Mouse (Mus musculus): Measurements from ENCODE around the gene Hdc. TPM values are rescaled to one million over a fixed set of nuclear protein-coding genes. Genes with fewer than 3 reads are reported as not detected.

Gene Hdc
- polyA plus RNA-seq, 1 experiment from 2014 or later = 1.6 TPM

DNA sequence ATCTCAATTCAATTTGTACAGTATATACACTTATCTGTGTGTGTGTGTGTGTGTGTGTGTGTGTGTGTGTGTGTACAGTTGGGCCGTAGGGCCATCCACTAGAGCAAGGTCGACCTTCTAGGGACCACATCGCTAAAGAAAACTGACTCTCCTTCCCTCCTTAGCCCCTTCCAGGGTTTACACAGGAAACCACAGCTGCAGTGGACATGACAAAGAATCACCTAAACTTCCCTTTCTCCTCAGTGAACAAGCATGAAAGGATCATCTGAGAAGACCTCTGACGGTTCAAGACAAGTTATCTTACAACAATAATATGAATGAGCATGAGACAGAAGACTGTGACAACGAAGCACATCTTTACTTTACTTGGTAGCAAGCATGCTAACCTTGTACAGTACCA lies 67.2 kb downstream of the Hdc start:
- Histone ChIP-seq H3K4me1 (ENCODE audit: control insufficient read depth, insufficient read depth, low read length) (0 out of 2 replicates have a peak, but pooled peaks cover 2% of the 10 kb centered on the region), H3K27ac (ENCODE audit: low read depth, low read length) (no peak overlapping the region), H3K4me3 (ENCODE audit: low read depth, low read length) (no peak overlapping the region), H3K36me3 (ENCODE audit: control insufficient read depth, insufficient read depth, low read length) (no peaks in the 10 kb centered on the region), H3K9ac (ENCODE audit: low read length) (no peak overlapping the region), H3K9me3 (replicated peaks; ENCODE audit: control insufficient read depth, low read length) (no peaks in the 10 kb centered on the region), H3K27me3 (replicated peaks; ENCODE audit: control insufficient read depth, insufficient read depth, low read length) (peaks cover 21% of the 10 kb centered on the region), H3K4me2 (ENCODE audit: low read length) (peak overlapping the region; percentile 98)
- 10% methylated on average over 5 of the region's 5 CpGs for WGBS
- ATAC-seq (no peak), DNase-seq (ENCODE audit: low spot score) (no peak)

DNA sequence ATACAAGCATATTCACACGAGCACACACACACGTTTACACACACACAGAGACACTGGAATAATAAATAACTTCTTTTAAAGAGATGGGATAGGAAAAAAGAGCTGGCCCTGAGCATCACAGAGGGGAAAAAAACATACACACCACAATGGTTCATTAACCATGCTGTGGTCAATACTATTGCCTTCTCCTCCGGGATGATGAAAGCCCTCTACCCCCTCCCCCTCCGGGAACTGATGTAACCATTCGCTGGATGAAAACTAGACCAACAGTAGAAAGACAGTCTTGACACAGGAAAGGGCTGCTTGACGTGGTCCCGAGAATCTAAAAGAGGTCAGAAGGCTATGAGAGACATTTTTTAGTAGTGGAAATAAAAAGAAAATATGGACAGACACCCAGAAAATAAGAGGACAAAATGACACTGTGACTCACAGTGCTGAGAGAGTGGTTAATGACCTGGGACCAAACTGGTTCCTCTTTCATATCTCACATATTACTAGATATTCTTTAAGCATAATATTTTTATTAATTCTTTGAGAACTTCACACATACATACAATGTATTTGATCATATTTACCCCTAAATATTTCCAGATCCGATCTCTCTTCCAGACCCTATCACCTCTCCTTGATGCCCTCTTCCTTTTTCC lies 67.7 kb downstream of the Hdc start:
- WGBS = 63% methylated on average over 8 of the region's 8 CpGs
- no peak overlapping the region for H3K4me3 ChIP-seq (ENCODE audit: low read depth, low read length)
- H3K27ac ChIP-seq (ENCODE audit: low read depth, low read length) = no peak overlapping the region
- H3K4me2 ChIP-seq (ENCODE audit: low read length) = no peak overlapping the region
- no peaks in the 10 kb centered on the region for H3K36me3 ChIP-seq (ENCODE audit: control insufficient read depth, insufficient read depth, low read length)
- H3K9ac ChIP-seq (ENCODE audit: low read length) = no peak overlapping the region
- ATAC-seq = no peak
- DNase-seq (ENCODE audit: low spot score) = no peak
- H3K27me3 ChIP-seq (replicated peaks; ENCODE audit: control insufficient read depth, insufficient read depth, low read length) = peaks cover 21% of the 10 kb centered on the region
- H3K9me3 ChIP-seq (replicated peaks; ENCODE audit: control insufficient read depth, low read length) = no peaks in the 10 kb centered on the region
- H3K4me1 ChIP-seq (ENCODE audit: control insufficient read depth, insufficient read depth, low read length) = 0 out of 2 replicates have a peak, but pooled peaks cover 2% of the 10 kb centered on the region

DNA sequence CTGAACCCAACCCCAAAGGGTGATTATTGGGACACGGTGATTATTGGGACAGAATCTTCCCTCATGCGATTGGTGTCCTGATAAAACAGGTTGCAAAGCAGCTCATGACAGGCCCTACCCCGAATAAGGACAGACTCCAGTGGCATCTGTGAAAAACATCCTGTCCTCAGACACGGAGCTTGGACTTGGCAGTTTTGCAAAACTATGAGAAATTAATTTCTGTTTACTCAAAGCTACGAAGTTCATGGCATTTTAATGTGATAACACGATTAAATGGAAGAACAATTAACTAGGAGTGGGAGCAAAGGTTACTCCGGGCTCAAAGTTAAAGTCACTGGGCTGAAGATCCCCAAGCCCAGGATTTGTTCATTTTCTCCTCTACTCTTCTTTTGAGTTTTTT lies 69.4 kb downstream of the Hdc start:
- Histone ChIP-seq H3K4me1 (ENCODE audit: control insufficient read depth, insufficient read depth, low read length) (0 out of 2 replicates have a peak, but pooled peaks cover 2% of the 10 kb centered on the region), H3K36me3 (ENCODE audit: control insufficient read depth, insufficient read depth, low read length) (no peaks in the 10 kb centered on the region), H3K4me3 (ENCODE audit: low read depth, low read length) (no peak overlapping the region), H3K27ac (ENCODE audit: low read depth, low read length) (no peak overlapping the region), H3K4me2 (ENCODE audit: low read length) (no peak overlapping the region), H3K27me3 (replicated peaks; ENCODE audit: control insufficient read depth, insufficient read depth, low read length) (peaks cover 21% of the 10 kb centered on the region), H3K9me3 (replicated peaks; ENCODE audit: control insufficient read depth, low read length) (no peaks in the 10 kb centered on the region), H3K9ac (ENCODE audit: low read length) (no peak overlapping the region)
- ATAC-seq (no peak), DNase-seq (ENCODE audit: low spot score) (no peak)
- 92% methylated on average over 7 of the region's 7 CpGs for WGBS

- DNase-seq (ENCODE audit: low spot score) = no peak
- Histone ChIP-seq H3K27me3 (replicated peaks; ENCODE audit: control insufficient read depth, insufficient read depth, low read length) (no peaks in the 10 kb centered on the region; the same call in 1 of the 2 replicates), H3K4me3 (ENCODE audit: low read depth, low read length) (no peak overlapping the region), H3K4me2 (ENCODE audit: low read length) (no peak overlapping the region), H3K4me1 (ENCODE audit: control insufficient read depth, insufficient read depth, low read length) (no peaks in the 10 kb centered on the region), H3K27ac (ENCODE audit: low read depth, low read length) (no peak overlapping the region), H3K9ac (ENCODE audit: low read length) (no peak overlapping the region), H3K36me3 (ENCODE audit: control insufficient read depth, insufficient read depth, low read length) (no peaks in the 10 kb centered on the region), H3K9me3 (replicated peaks; ENCODE audit: control insufficient read depth, low read length) (no peaks in the 10 kb centered on the region)
- no peak for ATAC-seq
- WGBS = 91% methylated on average over 3 of the region's 3 CpGs
Observed at GRCm38 (mm10) chr2:126546392-126546791, 72.7 kb downstream of the Hdc start.

DNA sequence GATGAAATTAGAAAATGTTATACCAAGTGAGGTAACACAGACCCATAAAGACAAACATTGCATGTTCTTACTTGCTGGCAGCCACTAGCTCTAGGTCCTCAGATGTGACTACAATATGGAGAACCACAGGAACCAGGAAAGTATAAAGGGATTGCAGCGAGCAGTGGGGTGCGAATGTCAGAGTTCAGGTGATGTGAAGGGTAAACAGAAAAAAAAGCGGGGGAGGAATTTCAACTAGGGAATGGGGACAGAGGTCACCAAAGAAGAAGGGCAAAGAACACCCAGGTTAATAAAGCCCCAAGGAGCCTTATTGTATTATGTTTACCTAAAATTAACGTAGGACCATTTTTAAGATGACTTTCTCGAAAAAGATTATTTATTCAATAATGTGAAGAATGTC lies 73.8 kb downstream of the Hdc start:
- WGBS = 83% methylated on average over 5 of the region's 5 CpGs

More for the DNA sequence above, 73.8 kb downstream of the Hdc start:
- Histone ChIP-seq H3K4me1 (ENCODE audit: control insufficient read depth, insufficient read depth, low read length) (no peaks in the 10 kb centered on the region), H3K4me2 (ENCODE audit: low read length) (no peak overlapping the region), H3K4me3 (ENCODE audit: low read depth, low read length) (no peak overlapping the region), H3K27me3 (replicated peaks; ENCODE audit: control insufficient read depth, insufficient read depth, low read length) (no peaks in the 10 kb centered on the region), H3K27ac (ENCODE audit: low read depth, low read length) (no peak overlapping the region), H3K36me3 (ENCODE audit: control insufficient read depth, insufficient read depth, low read length) (no peaks in the 10 kb centered on the region), H3K9ac (ENCODE audit: low read length) (no peak overlapping the region), H3K9me3 (replicated peaks; ENCODE audit: control insufficient read depth, low read length) (no peaks in the 10 kb centered on the region)
- DNase-seq (ENCODE audit: low spot score) = no peak
- ATAC-seq = no peak

Other genes with a start within 250 kb of the Hdc start
- gene Atp8b4, start 118.6 kb downstream of the Hdc start, polyA plus RNA-seq (2014; fragmentation: Nextera tagmentation; extraction: Ambion mirVana) = 0.06 TPM in 1 of 2 replicates, not detected in the other
- gene Slc27a2, start 66.9 kb downstream of the Hdc start, polyA plus RNA-seq (2014; fragmentation: Nextera tagmentation; extraction: Ambion mirVana) = 3.7 and 5.3 TPM in 2 replicates
- 60.3 and 63.9 TPM in 2 replicates for gene Gabpb1, start 57.0 kb upstream of the Hdc start, polyA plus RNA-seq (2014; fragmentation: Nextera tagmentation; extraction: Ambion mirVana)
- 27.8 and 28.8 TPM in 2 replicates for gene Usp8, start 88.0 kb upstream of the Hdc start, polyA plus RNA-seq (2014; fragmentation: Nextera tagmentation; extraction: Ambion mirVana)
- gene Usp50, start 164.2 kb upstream of the Hdc start, polyA plus RNA-seq (2014; fragmentation: Nextera tagmentation; extraction: Ambion mirVana) = 2.2 and 2.3 TPM in 2 replicates

All from forebrain, embryonic 14.5 days (tissue).